Mouse (Mus musculus) kidney, adult 8-10 months (tissue): ENCODE data around the gene Ociad1.
"Not testable (repeated sequence)": the region's sequence is repeated elsewhere in the genome, so short reads cannot be mapped to it uniquely, and the experiment has no call there.

Experiments
- DNase-seq, 2 experiments: peaks; one replicate each; pipeline ENCODE4 v3.0.0; 2022

Ociad1 gene

DNA sequence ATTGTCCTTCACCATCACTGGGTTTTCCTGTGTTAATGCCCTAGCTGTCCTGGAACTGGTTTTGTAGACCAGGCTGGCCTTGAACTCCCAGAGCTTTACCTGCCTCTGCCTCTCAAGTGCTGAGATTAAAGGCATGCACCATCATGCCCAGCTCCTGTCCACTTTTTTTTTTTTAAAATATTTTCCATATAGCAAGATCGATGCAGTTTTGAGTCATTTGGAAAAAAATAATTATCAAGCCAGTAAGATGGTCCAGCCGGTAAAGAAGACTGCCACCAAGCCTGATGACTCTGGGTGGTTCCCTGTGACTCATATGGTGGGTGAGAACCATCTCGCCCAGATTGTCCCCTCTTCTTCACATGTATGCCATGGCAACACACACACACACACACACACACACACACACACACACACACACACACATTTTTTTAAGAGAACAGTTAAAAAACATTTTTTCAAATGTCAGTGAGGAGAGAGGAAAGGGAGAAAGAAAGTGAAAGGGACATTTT is 7.1 kb upstream of the Ociad1 start:
- no peak for DNase-seq

DNA sequence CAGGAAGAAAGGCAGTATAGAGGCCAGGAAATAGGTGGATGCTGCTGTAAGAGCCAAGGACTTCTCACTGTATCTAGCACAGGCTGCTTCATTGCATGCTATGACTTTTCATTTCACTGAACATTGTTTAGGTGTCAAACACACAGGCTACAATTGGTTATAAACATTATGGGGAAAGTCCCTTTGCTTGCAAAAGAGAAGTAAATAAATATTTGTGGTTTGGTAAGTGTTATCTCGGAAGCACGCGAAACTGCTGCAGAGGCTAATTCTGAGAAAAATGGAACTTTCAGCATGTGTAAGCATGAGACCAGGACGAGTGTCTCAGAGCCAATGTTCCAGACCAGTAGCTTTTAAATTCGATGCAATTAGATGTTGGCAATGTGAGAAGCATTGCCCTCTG is 6.0 kb upstream of the Ociad1 start:
- DNase-seq: no peak

- no peak for DNase-seq
These were observed 2.7 kb upstream of the Ociad1 start for GRCm38 (mm10) chr5:73289900-73290299.

DNA sequence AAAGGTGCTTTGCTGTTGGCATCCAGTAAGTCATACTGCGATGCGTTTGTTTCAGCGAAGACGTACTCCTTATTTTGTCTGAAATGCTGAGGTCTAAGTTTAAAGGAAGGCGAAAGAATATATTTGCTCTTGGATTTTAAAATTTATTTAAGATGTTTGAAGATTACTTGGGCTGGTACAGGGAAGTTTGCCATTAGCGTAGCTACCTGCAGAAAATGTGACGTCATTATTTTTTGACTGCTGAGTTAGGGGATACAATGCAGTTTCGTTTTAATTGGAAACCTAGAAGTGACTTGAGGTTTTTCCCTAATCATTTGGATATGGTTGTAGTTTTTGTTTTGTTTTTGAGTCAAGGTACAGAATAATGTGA is 859 bp downstream of the Ociad1 start:
- DNase-seq: no peak

DNA sequence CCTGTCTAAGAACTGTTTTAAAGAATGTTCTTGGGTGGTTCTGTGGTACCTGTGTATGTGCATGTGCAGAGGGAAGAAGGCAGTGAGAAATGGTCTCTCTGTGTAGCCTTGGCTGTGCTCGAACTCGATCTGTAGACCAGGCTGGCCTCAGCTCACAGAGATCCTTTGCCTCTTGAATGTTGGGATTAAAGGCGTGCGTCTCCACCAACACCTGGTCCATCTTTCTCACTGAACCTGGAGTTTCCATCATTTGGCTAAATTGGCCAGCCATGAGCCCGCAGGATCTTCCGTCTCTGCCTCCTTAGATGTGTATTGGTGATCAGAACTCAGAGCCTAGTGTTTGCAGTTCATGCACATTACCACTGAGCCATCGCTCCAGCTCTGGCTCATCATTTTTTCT is 2.4 kb downstream of the Ociad1 start:
- no peak for DNase-seq

- DNase-seq: no peak
These were observed 3.3 kb downstream of the Ociad1 start for GRCm38 (mm10) chr5:73295916-73296315.

GRCm38 (mm10) chr5:73301601-73302307 is 9.2 kb downstream of the Ociad1 start:
- DNase-seq: no peak

DNA sequence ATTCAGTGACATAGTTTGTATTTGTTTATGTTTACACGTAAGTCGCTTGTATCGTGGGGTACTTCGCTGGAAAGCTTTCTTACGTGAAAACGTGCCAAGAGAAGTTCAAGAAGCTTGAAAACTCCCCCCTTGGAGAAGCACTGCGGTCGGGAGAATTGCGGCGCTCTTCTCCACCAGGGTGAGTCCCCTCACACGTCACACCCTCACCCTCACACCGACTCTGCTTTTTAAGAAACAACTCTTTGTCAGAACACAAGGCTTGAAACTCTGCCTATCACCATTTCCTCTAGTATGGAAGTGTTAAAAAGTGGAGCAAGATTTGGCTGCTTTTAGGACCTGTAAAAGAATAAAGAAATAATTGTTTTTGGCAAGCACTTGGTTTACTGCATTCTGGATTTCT is 11.9 kb downstream of the Ociad1 start:
- no peak for DNase-seq

- no peak for DNase-seq
These were observed 13.9 kb downstream of the Ociad1 start for GRCm38 (mm10) chr5:73306486-73306885.

DNA sequence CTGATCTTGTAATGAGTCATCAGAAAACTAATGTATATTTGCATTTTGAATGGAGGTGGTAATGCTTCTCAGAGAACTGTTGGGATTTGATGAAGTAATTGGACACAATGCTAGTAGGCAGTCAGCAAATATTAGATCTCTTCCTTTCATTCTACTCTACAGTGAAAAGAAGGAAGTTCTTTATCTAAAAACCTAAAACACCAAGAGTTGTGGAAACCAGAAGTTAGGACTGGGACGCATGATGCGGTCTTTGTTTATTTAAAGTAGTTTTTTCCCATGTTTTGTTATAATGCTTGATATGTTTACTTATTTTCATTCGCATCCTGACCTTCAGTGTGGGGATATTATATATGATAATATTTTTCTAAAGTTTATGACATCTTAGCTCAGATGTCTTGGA is 14.7 kb downstream of the Ociad1 start:
- DNase-seq: no peak

DNA sequence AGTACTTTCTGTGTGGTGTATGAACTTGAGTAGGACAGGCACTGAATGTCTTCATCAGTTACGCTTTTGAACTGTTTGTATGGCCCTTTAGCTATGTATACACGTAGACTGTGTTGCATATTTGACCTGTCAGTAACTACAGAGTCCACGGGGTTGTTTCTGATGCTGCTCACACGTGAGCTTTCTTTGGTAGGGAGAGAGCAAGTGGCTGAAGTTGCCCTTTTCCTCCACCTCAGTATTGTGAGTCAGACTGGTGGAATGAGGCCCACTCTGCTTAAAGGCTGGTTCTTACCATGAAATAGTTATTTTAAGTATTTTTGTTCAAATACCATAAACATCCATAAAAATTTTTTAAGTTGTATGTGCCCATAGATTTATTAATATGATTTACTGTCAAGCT is 16.9 kb downstream of the Ociad1 start:
- no peak for DNase-seq

- no peak for DNase-seq
These were observed 17.8 kb downstream of the Ociad1 start for GRCm38 (mm10) chr5:73310401-73310800.

- no peak for DNase-seq
These were observed 18.9 kb downstream of the Ociad1 start for GRCm38 (mm10) chr5:73311458-73311857.

- DNase-seq: no peak
These were observed 21.0 kb downstream of the Ociad1 start for GRCm38 (mm10) chr5:73313591-73313990.

GRCm38 (mm10) chr5:73314654-73315053 is 22.1 kb downstream of the Ociad1 start:
- DNase-seq: no peak

DNA sequence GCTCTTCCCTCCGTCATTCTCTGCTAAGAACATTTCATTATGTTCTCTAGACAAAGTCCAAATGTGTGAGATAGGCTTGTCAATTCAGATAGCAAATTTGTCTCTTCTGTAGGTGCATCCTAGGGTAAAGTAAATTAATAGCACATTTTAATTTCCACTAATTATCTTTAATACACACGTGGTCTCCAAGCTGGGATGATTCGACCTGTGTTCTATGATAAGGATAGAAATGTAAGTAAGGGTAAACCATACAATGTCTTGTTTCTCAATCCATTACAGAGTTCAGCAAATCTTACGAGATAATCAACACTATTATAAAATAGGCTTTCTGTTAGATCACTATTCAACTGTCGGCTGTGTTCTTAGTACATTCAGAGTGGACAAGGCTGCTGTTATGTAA is 26.7 kb downstream of the Ociad1 start:
- DNase-seq: no peak

DNA sequence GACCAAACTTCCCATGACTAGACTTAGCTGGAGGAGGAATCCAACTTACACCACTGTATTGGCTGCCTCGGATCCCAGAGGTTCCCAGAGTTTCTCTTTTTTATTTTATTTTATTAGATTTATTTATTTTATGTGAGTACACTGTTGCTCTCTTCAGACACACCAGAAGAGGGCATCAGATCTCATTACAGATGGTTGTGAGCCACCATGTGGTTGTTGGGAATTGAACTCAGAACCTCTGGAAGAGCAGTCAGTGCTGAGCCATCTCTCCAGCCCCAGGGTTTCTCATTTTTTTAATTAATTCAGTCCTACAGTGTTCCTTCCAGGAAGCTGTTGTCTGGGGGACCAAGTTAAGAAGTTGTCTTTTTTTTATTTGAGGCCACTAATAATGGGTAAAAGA is 30.1 kb downstream of the Ociad1 start:
- DNase-seq: not testable (repeated sequence)

GRCm38 (mm10) chr5:73323602-73324001 is 31.0 kb downstream of the Ociad1 start:
- DNase-seq: no peak

DNA sequence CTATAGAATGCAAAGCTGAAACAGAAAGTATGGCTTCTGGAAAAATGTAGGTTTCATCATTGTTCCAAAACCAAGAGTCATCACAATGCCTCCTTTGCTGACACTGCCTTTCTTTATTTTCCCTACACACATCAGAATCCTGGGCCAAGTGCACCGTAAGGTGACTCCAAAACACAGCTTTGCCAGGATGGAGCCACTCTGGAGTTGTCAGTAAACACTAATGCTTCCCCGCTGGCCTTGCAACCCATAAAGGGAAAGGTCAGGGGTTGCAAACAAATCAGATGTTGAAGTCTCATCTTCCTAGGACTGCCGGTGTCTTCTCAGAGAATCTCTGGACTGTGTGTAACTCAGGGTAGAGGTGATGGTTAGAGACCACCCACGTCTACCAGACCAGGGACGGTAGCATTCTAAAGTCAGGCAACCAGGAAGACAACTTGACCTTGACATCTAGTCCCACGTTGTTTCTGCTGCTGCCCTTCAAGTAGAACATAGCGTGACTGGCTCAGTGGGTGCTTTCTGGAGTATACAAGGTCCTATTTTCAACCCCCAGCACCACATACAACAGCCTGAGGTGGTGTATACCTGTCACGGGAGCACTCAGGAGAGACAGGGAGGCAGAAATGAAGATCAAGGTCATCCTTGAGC is 32.1 kb downstream of the Ociad1 start:
- no peak for DNase-seq

DNA sequence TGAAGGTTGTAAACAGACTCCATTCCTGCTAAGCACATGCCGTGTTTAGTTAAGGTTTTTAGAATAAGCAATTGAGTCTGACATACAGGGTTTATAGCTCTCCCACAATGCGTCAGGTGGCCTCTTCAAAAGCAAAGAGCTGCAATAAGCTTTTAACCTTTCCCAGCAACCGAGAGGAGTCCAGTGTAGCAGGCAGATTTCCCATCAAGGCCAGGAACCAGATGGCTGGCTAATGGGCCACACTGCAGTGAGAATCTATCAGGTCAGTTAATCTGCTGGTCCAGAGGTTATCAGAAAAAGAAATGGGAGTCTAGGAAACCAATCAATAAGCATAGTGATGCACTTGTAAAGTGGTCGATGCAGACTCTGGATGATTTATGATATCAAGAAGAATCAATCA is 38.4 kb downstream of the Ociad1 start:
- no peak for DNase-seq

DNA sequence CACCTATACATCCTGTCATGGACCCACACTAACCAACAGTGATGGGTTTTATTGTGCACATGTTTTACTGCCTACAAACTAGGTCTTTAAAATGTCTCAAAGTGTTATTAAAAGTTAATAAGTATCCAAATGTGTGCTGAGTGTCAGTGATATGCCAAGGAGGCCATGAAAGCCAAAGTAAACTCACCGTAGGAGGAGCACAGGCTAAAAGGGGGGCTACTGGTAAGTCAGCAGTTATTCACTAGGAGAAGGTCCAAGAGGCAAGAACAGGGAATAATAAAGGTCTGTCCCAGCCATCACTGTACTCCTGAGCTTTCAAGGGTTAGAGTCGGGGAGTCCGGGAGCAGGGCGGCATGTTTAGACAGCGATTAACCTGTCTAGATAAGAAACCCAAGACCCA is 43.9 kb downstream of the Ociad1 start:
- DNase-seq: no peak

DNA sequence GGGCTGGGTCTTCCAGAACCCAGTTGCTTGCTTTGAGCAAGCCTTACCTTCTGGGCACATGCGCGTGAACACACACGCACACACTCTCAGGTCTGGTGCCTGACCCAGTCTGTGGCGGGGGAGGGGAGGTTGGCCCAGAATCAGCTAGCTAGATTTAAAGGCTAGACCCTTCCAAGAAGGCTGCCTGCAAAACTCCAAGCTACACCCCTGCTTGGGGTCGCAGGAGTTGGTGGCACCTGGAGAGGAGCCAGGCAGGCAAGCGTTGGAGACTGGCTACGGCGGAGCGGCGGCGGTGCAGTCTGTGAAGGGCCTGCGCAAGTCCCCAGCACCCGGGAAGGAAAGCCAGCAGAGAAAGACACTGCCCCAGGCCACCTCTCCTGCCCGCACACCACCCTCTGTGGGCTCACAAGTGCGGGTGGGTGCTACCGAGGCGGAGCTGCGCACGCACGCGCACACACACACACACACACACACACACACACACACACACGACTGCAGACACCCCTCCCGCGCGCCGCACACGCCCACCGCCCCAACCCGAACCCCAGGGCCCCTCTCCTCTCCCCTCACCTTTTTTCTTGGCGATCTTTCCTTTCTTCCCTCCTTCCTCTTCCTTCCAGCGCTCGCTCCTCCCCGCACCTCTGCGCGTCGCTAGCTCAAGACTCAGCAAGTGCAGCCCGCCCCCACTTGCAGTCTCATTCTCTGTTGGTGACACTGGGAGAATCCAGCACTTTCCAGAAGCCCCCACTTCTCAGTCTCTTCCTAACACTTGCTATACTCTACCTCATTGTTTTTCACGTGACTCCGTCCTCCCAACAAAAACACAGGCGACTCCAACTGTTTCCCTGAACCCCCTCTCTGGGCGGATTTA is 45.6 kb downstream of the Ociad1 start:
- no peak for DNase-seq

DNA sequence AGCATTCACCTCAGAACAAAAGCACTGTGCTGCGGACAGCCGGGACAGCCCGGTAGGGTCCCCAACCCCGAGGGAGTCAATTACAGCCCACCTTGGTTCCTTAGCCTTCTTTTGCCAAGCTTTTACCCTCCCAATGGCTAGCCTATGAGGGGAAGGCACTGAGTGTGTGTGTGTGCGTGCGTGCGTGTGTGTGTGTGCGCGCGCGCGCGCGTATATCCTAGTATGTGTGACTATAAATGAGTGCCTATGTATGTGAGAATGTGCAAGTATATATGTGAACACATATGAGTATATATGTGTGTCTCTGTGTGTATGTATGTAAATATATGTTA is 46.2 kb downstream of the Ociad1 start:
- no peak for DNase-seq
